Mouse (Mus musculus): ENCODE data around the gene Asic2.

DNA sequence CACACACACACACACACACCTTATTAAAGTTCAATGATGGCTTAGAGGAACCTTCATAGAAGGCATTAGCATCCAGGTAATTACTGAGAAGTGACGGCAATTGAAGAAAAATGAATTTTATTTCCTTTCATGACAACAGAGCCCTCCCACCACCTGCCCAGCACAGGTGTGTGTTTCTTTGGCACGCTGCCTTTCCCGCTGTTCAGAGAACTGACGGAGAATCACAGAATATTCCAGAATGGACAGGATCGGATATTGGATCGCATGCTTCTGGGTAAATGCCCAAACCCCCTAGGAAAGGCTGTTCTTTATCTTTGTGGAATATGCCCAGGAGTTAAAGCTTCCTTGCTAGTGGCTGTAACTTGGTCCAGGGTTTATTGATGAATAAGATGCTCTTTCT, 954.8 kb downstream of the Asic2 start:
- TF ChIP-seq ZKSCAN1 (IDR thresholded peaks at IDR 0.05; ENCODE audit: low read depth, low read length): no peak
- no peak for TF ChIP-seq CTCF (IDR thresholded peaks at IDR 0.05 in 2 of 3, conservative IDR thresholded peaks at IDR 0.05 in 1 of 3; ENCODE audit: control insufficient read depth in 1 of 3, insufficient read depth in 1 of 3, low read depth in 2 of 3, low read length in 3 of 3, poor library complexity in 1 of 3, severe bottlenecking in 1 of 3)
- no peak for TF ChIP-seq GATA1 (IDR thresholded peaks at IDR 0.05; ENCODE audit: low read depth, low read length)
- TF ChIP-seq E2F4 (IDR thresholded peaks at IDR 0.05; ENCODE audit: borderline replicate concordance, low read depth, low read length): no peak
- TF ChIP-seq MYB (IDR thresholded peaks at IDR 0.05; ENCODE audit: low read depth, low read length): no peak
- no peak for TF ChIP-seq POLR2A (IDR thresholded peaks at IDR 0.05; ENCODE audit: control insufficient read depth in 1 of 2, insufficient read depth in 1 of 2, low read depth in 1 of 2, low read length in 2 of 2, poor library complexity in 1 of 2)
- TF ChIP-seq EP300 (IDR thresholded peaks at IDR 0.05; ENCODE audit: low read depth in 1 of 2, low read length in 2 of 2): no peak
- no peak for TF ChIP-seq POLR2AphosphoS2 (IDR thresholded peaks at IDR 0.05; ENCODE audit: low read length)
- no peak for TF ChIP-seq USF2 (IDR thresholded peaks at IDR 0.05; ENCODE audit: borderline replicate concordance in 1 of 2, insufficient read depth in 1 of 2, low read depth in 1 of 2, low read length in 2 of 2)
- no peak for TF ChIP-seq BHLHE40 (IDR thresholded peaks at IDR 0.05; ENCODE audit: borderline replicate concordance, low read depth, low read length)
- no peak for TF ChIP-seq MAFK (IDR thresholded peaks at IDR 0.05; ENCODE audit: borderline replicate concordance, low read depth, low read length)
- TF ChIP-seq ZNF384 (IDR thresholded peaks at IDR 0.05; ENCODE audit: low read depth, low read length): no peak
- TF ChIP-seq NELFE (IDR thresholded peaks at IDR 0.05; ENCODE audit: low read depth, low read length): no peak
